Mouse (Mus musculus) ES-E14 (cell line): ENCODE measurements around the gene Arl13a. TPM values are rescaled to one million over a fixed set of nuclear protein-coding genes. Genes with fewer than 3 reads are reported as not detected.

Source experiments
- DNase-seq: peaks from one replicate; pipeline ENCODE4 v3.0.0-alpha.2; 2013; ENCODE audit warnings: low read depth, low spot score
- H3K27ac ChIP-seq: 2 replicates; pipeline ENCODE4 v1.5.1; 2012; ENCODE audit warnings: low read depth, mild to moderate bottlenecking, low read length, moderate library complexity, mixed read lengths; ENCODE audit not compliant: poor library complexity, insufficient read depth, severe bottlenecking
- H3K36me3 ChIP-seq: 2 replicates; pipeline ENCODE4 v1.6.1; 2012; ENCODE audit warnings: mild to moderate bottlenecking, low read length, moderate library complexity, mixed read lengths; ENCODE audit not compliant: control insufficient read depth, poor library complexity, insufficient read depth, severe bottlenecking
- H3K4me1 ChIP-seq, 2 experiments: fragments of 150-350 bp in 1 of 2; sonication (generic) in 1 of 2; 2 replicates each; pipeline ENCODE4 v1.6.1; 2012; ENCODE audit warnings: low read length in 2 of 2, mild to moderate bottlenecking in 1 of 2, mixed read lengths in 1 of 2; ENCODE audit not compliant: control insufficient read depth in 2 of 2, insufficient read depth in 2 of 2, poor library complexity in 1 of 2
- H3K4me3 ChIP-seq, 2 experiments: fragments of 150-350 bp in 1 of 2; sonication (generic) in 1 of 2; 2 replicates each; pipeline ENCODE4 v1.5.1; 2012; ENCODE audit warnings: low read length in 2 of 2, low read depth in 1 of 2, mild to moderate bottlenecking in 1 of 2, mixed read lengths in 1 of 2; ENCODE audit not compliant: insufficient read depth in 1 of 2, poor library complexity in 1 of 2, severe bottlenecking in 1 of 2
- H3K9ac ChIP-seq: 2 replicates; pipeline ENCODE4 v1.6.1; 2012; ENCODE audit warnings: low read depth, mild to moderate bottlenecking, low read length, mixed read lengths; ENCODE audit not compliant: poor library complexity, insufficient read depth, severe bottlenecking
- H3K9me3 ChIP-seq: fragments of 150-350 bp; sonication (generic); 2 replicates; pipeline ENCODE4 v1.6.1; 2012; ENCODE audit warnings: low read depth, mild to moderate bottlenecking, low read length; ENCODE audit not compliant: control insufficient read depth, insufficient read depth
- CHD2 ChIP-seq: IDR thresholded peaks from 2 replicates; pipeline ENCODE4 v1.6.1; 2014; ENCODE audit warnings: mild to moderate bottlenecking, low read depth, low read length, inconsistent platforms
- HCFC1 ChIP-seq: IDR thresholded peaks from 2 replicates; pipeline ENCODE4 v1.6.1; 2012; ENCODE audit warnings: low read length, inconsistent platforms, borderline replicate concordance; ENCODE audit not compliant: insufficient read depth
- MAFK ChIP-seq: IDR thresholded peaks from 2 replicates; pipeline ENCODE4 v1.6.1; 2014; ENCODE audit warnings: mild to moderate bottlenecking, low read depth, low read length, inconsistent platforms; ENCODE audit not compliant: insufficient read depth
- ZC3H11A ChIP-seq: IDR thresholded peaks from 2 replicates; pipeline ENCODE4 v1.6.1; 2012; ENCODE audit warnings: low read depth, mild to moderate bottlenecking, inconsistent platforms, low read length, borderline replicate concordance
- ZNF384 ChIP-seq: IDR thresholded peaks from 2 replicates; pipeline ENCODE4 v1.6.1; 2012; ENCODE audit warnings: low read depth, low read length, inconsistent platforms
- in situ Hi-C, 2 experiments: fragments of 600-800 bp; cut with MboI; formaldehyde crosslinking; loops; one replicate each; pipeline ENCODE4 v1.15.1; 2025; ENCODE audit warnings: low sequenced_read_pairs in 2 of 2, inconsistent platforms in 1 of 2; ENCODE audit not compliant: unreplicated experiment in 2 of 2
- total RNA-seq: library from RNA; depleted of rRNA; stranded (reverse); fragments of 300-350 nt; gene quantifications from 2 replicates; pipeline ENCODE4 v1.2.3, GENCODE M21; 2012

Gene Arl13a
- total RNA-seq, 1 experiment: not detected

GRCm38 (mm10) chrX:134170584-134170983 lies 16.7 kb upstream of the Arl13a start:
- H3K36me3 ChIP-seq: no peaks in the 10 kb centered on the region
- H3K9me3 ChIP-seq: no peaks in the 10 kb centered on the region
- no peak overlapping the region for H3K27ac ChIP-seq
- in situ Hi-C loops: no loop called here
- H3K4me3 ChIP-seq: no peak overlapping the region
- TF ChIP-seq CHD2 (no peak), ZNF384 (no peak), ZC3H11A (no peak), MAFK (no peak), HCFC1 (no peak)
- no peak for DNase-seq
- no peaks in the 10 kb centered on the region for H3K4me1 ChIP-seq
- H3K9ac ChIP-seq: no peak overlapping the region

GRCm38 (mm10) chrX:134174699-134175098 lies 12.6 kb upstream of the Arl13a start:
- no peak overlapping the region for H3K4me3 ChIP-seq
- no peaks in the 10 kb centered on the region for H3K9me3 ChIP-seq
- no peak for DNase-seq
- TF ChIP-seq CHD2 (no peak), MAFK (no peak), ZNF384 (no peak), ZC3H11A (no peak), HCFC1 (no peak)
- H3K27ac ChIP-seq: no peak overlapping the region
- H3K9ac ChIP-seq: no peak overlapping the region
- no peaks in the 10 kb centered on the region for H3K4me1 ChIP-seq
- in situ Hi-C loops: no loop called here
- no peaks in the 10 kb centered on the region for H3K36me3 ChIP-seq

DNA sequence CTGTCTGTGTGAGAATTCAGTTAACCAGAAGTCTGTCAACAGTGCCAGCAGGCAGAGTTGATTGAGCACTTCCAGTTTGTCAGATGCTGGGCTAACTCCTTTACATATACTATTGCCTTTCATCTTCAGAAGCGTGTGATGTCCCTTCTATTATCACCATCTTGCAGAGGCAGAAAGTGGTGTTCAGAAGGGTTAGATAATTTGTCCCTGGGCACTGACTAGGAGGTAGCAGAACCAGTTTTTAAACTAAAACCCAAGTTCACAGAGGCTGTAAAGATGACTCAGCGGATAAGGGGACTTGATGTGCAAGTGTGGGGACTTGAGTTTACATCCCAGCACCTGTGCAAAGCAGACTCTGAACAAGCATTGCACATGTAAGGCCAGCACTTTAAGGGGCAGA lies 21.2 kb downstream of the Arl13a start:
- H3K9me3 ChIP-seq: no peaks in the 10 kb centered on the region
- TF ChIP-seq HCFC1: no peak
- no peak for TF ChIP-seq MAFK
- TF ChIP-seq ZNF384: no peak
- TF ChIP-seq CHD2: no peak
- TF ChIP-seq ZC3H11A: no peak
- in situ Hi-C loops: no loop called here
- H3K36me3 ChIP-seq: no peaks in the 10 kb centered on the region
- H3K27ac ChIP-seq: no peak overlapping the region
- no peak for DNase-seq
- no peaks in the 10 kb centered on the region for H3K4me1 ChIP-seq
- no peak overlapping the region for H3K4me3 ChIP-seq
- H3K9ac ChIP-seq: no peak overlapping the region

GRCm38 (mm10) chrX:134211151-134211642 lies 23.9 kb downstream of the Arl13a start:
- no peak for TF ChIP-seq ZC3H11A
- TF ChIP-seq ZNF384: no peak
- TF ChIP-seq MAFK: no peak
- TF ChIP-seq HCFC1: no peak
- TF ChIP-seq CHD2: no peak
- Histone ChIP-seq H3K36me3 (no peaks in the 10 kb centered on the region), H3K4me1 (no peaks in the 10 kb centered on the region), H3K4me3 (no peak overlapping the region), H3K9me3 (no peaks in the 10 kb centered on the region), H3K9ac (no peak overlapping the region), H3K27ac (no peak overlapping the region)
- no peak for DNase-seq
- in situ Hi-C loops: no loop called here

DNA sequence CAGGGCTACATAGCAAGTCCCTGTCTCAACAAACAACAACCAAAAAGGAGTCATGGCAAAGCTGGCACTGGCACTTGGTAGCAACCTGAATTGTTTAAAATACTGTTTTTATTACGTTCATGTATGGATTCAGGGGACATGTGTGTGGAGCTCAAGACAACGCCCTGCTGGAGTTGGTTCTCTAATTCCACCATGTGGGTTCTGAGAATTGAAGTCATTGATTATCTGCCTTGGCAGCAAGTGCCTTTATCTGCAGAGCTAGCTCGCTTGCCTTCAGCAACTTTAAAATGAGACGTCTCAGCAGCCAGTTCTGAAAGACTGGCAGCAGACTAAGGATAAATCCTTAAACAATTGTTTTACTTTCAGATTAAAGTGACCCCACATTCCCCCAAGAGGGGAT lies 30.9 kb downstream of the Arl13a start:
- TF ChIP-seq CHD2: no peak
- TF ChIP-seq ZC3H11A: no peak
- no peak for TF ChIP-seq HCFC1
- no peak for TF ChIP-seq MAFK
- no peak overlapping the region for H3K4me3 ChIP-seq
- no peak overlapping the region for H3K27ac ChIP-seq
- in situ Hi-C loops: no loop called here
- no peak overlapping the region for H3K9ac ChIP-seq
- H3K36me3 ChIP-seq: no peaks in the 10 kb centered on the region
- no peaks in the 10 kb centered on the region for H3K4me1 ChIP-seq
- no peak for DNase-seq
- no peaks in the 10 kb centered on the region for H3K9me3 ChIP-seq
